Mouse (Mus musculus) spleen, adult 2 months (tissue): ENCODE measurements at regions not wholly inside any gene's neighbourhood (a gene's known extent, or its start where the extent isn't known, plus 50 kb on each side); places are given as distances from the start of the nearest gene placed in this dataset.
"Not testable (repeated sequence)": the region's sequence is repeated elsewhere in the genome, so short reads cannot be mapped to it uniquely, and the experiment has no call there.

ENCODE experiments used
- DNase-seq, 2 experiments: peaks; one replicate each; pipeline versions ENCODE4 v3.0.0 to v3.0.0-alpha.2; 2012 to 2021; ENCODE audit warnings: low spot score in 2 of 2, low read depth in 1 of 2
- H3K27ac ChIP-seq: fragments of 200-500 bp; 2 replicates; pipeline ENCODE4 v1.5.1; 2012; ENCODE audit warnings: low read length, inconsistent platforms; ENCODE audit not compliant: insufficient read depth
- H3K27me3 ChIP-seq: fragments of 200-500 bp; 2 replicates; pipeline ENCODE4 v1.6.1; 2012; ENCODE audit warnings: mild to moderate bottlenecking, moderate library complexity, low read length, inconsistent platforms; ENCODE audit not compliant: control insufficient read depth, insufficient read depth
- H3K36me3 ChIP-seq: fragments of 200-500 bp; 2 replicates; pipeline ENCODE4 v1.6.1; 2012; ENCODE audit warnings: mild to moderate bottlenecking, low read length, inconsistent platforms; ENCODE audit not compliant: control insufficient read depth, insufficient read depth
- H3K4me1 ChIP-seq: fragments of 200-500 bp; 2 replicates; pipeline ENCODE4 v1.6.1; 2011; ENCODE audit warnings: inconsistent platforms; ENCODE audit not compliant: control insufficient read depth, insufficient read depth, insufficient read length
- H3K4me3 ChIP-seq: fragments of 200-500 bp; 2 replicates; pipeline ENCODE4 v1.5.1; 2011; ENCODE audit warnings: mild to moderate bottlenecking, inconsistent platforms; ENCODE audit not compliant: insufficient read depth, insufficient read length; ENCODE audit errors: extremely low read depth
- CTCF ChIP-seq: fragments of 200-500 bp; IDR thresholded peaks from 2 replicates; pipeline ENCODE4 v1.5.1; 2011; ENCODE audit warnings: mild to moderate bottlenecking, inconsistent platforms; ENCODE audit not compliant: insufficient read depth, insufficient read length, insufficient replicate concordance; ENCODE audit errors: extremely low read depth
- POLR2A ChIP-seq: fragments of 200-500 bp; IDR thresholded peaks from 2 replicates; pipeline ENCODE4 v1.6.1; 2011; ENCODE audit warnings: low read depth, low read length, inconsistent platforms
- WGBS: fragments of 180-500 bp; shearing (Covaris S2); methylation state at CpG from one replicate; pipeline ENCODE4 v1.1.7; 2018; 5-methylcytosine and 5-hydroxymethylcytosine counted together

DNA sequence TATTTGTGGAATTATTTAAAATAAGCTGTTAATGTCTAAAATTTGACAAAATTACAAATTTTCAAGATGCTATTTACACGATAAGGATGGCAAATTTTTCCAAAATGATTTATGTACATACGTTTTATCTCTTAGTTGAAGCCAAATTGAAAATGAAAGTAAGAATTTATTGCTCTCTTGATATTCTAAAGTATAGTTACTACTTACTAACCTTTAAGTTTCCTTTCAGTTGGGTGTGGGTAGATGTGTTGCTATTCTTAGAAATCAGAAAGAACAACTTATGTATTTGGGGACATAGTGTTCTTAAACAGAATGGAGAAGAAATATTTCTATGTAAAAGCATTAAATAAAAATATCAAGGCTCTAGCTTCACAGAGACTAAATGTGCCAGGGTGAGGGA is 142.8 kb upstream of the Slc13a1 start:
- no peak overlapping the region for H3K27ac ChIP-seq
- H3K4me1 ChIP-seq: peaks cover 6% of the 10 kb centered on the region
- no peak for TF ChIP-seq CTCF
- no peak for TF ChIP-seq POLR2A
- H3K36me3 ChIP-seq: no peaks in the 10 kb centered on the region
- H3K4me3 ChIP-seq: no peak overlapping the region
- no peak for DNase-seq
- no peaks in the 10 kb centered on the region for H3K27me3 ChIP-seq
- WGBS: 9% methylated on average over 2 of the region's 2 CpGs

DNA sequence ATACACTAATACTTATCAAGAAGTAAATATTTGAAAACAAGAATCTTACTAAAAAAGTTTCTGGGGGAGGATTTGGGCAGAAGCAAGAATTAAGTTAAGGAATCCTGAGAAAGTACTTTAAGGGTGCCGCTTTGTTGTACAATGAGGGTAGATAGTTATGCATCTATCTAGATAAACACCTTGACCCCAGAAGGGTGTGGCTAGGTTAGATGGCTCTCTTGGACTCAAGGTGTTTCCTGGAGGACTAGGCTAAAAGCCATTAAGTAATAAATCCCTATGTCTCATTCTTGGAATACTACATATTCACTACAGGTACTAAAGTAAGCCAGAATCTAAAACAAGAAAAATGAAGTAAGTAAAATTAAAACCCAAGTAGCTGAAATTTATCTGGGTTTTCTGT is 141.9 kb upstream of the Slc13a1 start:
- Histone ChIP-seq H3K27ac (no peak overlapping the region), H3K4me1 (peaks cover 6% of the 10 kb centered on the region), H3K27me3 (no peaks in the 10 kb centered on the region), H3K4me3 (no peak overlapping the region), H3K36me3 (no peaks in the 10 kb centered on the region)
- WGBS: 87% methylated on average over 1 of the region's 1 CpGs
- no peak for TF ChIP-seq CTCF
- no peak for TF ChIP-seq POLR2A
- DNase-seq: no peak

DNA sequence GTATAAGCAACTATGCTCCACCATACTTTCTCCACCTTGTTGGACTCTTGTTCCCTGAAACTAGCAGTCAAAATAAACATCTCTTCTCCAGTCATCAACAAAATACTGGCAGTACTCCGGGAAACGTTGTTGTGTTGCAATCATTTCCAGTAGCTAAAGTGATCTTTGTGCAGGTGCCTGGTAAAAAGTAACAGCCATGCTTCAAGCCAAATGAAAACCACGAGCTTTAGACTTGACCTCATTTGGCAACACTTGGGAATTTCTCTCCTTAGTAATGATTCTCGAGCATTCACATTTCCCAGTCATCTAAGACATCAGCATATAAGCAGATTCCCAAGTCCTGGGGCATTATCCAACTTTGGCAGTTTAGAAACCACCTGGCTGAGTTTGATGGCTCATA is 133.8 kb upstream of the Slc13a1 start:
- Histone ChIP-seq H3K4me1 (no peaks in the 10 kb centered on the region), H3K36me3 (no peaks in the 10 kb centered on the region), H3K27ac (no peak overlapping the region), H3K4me3 (no peak overlapping the region), H3K27me3 (no peaks in the 10 kb centered on the region)
- TF ChIP-seq CTCF (no peak), POLR2A (no peak)
- no peak for DNase-seq
- 84% methylated on average over 4 of the region's 4 CpGs for WGBS

DNA sequence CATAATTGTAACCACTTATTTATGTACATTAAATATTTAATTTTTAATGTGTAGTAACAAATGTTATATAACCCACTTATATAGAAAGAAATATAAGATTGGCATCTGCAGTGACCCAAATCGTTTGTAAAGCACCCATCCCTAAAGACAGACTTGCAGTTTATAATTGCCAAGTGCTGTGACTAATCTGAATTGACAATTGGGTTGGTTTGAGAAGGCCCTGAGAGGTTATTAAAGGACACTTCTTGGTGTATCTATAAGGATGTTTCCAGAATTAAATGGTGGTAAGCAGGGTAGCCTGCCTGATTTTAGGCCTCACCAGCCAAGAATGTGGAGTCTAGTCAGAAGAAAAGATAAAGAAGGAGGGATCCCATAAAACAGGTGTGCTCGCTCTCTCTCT is 133.3 kb upstream of the Slc13a1 start:
- no peaks in the 10 kb centered on the region for H3K4me1 ChIP-seq
- TF ChIP-seq CTCF (no peak), POLR2A (no peak)
- no peak overlapping the region for H3K4me3 ChIP-seq
- H3K36me3 ChIP-seq: no peaks in the 10 kb centered on the region
- H3K27me3 ChIP-seq: no peaks in the 10 kb centered on the region
- 90% methylated on average over 2 of the region's 2 CpGs for WGBS
- no peak overlapping the region for H3K27ac ChIP-seq
- DNase-seq: no peak

DNA sequence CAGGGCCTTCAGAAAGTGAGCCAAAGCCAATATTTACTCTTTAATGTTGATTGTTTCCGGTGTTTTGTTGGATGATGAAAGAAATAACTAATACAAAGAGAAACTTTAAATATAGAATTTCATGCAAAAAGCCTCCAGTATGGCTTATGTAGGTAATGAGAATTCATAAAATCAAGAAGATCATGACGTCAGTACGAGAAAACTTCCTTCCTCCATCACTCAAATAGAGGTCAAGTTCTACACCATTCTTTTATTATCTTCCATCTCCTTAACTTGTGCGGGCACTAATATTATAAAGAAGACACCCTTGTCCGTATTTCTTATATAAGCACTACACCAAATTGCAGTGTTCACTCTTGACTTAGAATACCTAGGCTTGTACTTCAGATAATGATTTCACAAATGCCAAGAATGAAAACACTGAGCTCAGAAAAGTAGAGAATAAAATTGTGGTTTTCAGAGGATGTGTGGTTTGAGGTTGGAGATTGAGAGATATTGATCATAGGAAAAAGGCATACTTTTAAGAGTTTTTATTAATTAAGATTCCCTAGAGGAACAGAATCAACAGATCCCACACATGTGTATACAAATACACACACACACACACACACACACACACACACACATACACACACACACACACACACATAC is 130.8 kb upstream of the Slc13a1 start:
- Histone ChIP-seq H3K4me3 (no peak overlapping the region), H3K36me3 (no peaks in the 10 kb centered on the region), H3K4me1 (no peaks in the 10 kb centered on the region), H3K27me3 (no peaks in the 10 kb centered on the region), H3K27ac (no peak overlapping the region)
- no peak for DNase-seq
- WGBS: 64% methylated on average over 5 of the region's 5 CpGs
- TF ChIP-seq CTCF (no peak), POLR2A (no peak)

DNA sequence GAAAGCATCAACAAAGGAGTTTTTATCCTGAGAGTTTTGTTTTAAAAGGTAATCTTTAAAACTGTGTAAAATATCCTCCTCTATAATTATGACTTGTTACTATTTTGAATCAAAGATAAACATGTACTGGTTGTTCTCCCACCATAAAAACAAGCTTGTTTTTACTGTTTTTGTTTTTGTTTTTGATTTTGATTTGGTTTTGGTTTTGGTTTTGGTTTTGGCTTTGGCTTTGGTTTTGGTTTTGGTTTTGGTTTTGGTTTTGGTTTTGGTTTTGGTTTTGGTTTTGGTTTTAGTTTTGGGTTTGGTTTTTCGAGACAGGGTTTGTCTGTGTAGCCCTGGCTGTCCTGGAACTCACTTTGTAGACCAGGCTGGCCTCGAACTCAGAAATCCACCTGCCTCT is 120.9 kb upstream of the Slc13a1 start:
- DNase-seq, H3K27ac ChIP-seq, H3K4me1 ChIP-seq, H3K27me3 ChIP-seq, H3K4me3 ChIP-seq, H3K36me3 ChIP-seq: not testable (repeated sequence)
- WGBS: 57% methylated on average over 2 of the region's 2 CpGs

DNA sequence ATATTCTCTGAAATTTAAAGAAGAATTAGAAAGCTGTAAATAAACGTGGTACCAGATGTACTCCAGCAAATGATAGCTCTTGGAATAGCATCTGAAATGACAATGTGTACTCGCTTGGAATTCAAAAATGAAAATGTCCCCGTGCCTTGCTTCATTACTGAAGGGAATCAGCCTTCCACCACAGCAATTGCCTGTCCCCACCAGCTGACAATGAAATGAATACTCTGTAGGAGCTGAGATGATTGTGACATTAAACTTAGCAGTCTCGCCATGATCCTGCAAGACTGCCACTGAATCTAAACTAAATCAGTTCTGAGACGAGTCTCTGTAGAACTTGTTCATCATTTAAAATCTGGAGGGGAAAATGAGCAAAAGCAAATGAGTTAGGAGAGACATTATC is 104.9 kb upstream of the Slc13a1 start:
- Histone ChIP-seq H3K4me1 (no peaks in the 10 kb centered on the region), H3K36me3 (no peaks in the 10 kb centered on the region), H3K27me3 (no peaks in the 10 kb centered on the region), H3K4me3 (no peak overlapping the region), H3K27ac (no peak overlapping the region)
- no peak for DNase-seq
- no peak for TF ChIP-seq POLR2A
- no peak for TF ChIP-seq CTCF
- 85% methylated on average over 5 of the region's 5 CpGs for WGBS

DNA sequence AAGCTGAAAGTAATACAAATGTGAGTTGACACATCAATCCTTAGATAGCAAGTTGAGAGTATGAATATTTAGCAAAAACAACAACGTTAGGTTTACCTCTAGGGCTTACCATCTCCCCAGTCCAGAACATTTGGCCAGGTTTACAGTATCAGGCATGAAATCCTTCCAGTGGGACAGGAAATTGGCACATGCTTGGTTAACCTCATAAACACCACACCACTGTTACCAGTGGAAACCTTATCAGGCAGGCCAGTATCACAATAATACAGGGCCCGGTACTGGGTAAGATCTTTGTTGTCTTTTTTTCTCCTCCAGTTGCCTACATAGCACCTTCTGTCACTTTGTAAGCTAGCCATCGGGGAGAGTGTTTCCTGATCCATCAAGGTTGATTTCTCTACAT is 101.7 kb upstream of the Slc13a1 start:
- Histone ChIP-seq H3K27me3 (no peaks in the 10 kb centered on the region), H3K4me1 (no peaks in the 10 kb centered on the region), H3K27ac (no peak overlapping the region), H3K36me3 (no peaks in the 10 kb centered on the region), H3K4me3 (no peak overlapping the region)
- 63% methylated on average over 3 of the region's 3 CpGs for WGBS
- TF ChIP-seq CTCF (no peak), POLR2A (no peak)
- DNase-seq: no peak
